Mouse (Mus musculus) heart, adult 11 months (tissue): ENCODE results near the gene Tmem98.

Source experiments
- DNase-seq: peaks from one replicate; pipeline ENCODE4 v3.0.0; 2022

The Tmem98 gene

GRCm38 (mm10) chr11:80856827-80857226 is 46.9 kb downstream of the Tmem98 start:
- DNase-seq: no peak

DNA sequence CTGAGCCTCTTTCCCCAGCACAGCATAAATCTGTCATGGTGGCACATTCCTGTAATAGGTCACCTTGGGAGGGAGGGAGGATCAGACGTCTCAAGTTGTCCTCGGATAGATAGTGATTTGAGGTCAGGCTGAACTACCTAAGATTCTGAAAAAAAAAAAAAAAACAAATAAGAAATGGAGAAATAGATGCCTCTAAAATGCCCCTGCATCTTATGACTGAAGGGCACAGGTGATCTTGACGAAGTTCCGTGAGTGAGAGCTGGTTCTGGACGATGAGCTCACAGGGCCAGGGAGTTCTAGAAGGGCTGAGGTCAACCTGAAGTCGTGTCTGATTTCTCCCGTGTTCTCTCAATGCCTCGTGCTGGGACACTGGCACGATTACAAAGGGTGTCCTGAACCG is 48.1 kb downstream of the Tmem98 start, which contains the start of gene Spaca3:
Gene Spaca3, plus strand, starts transcription at position 301 of the 400 bp plus-strand sequence.
- DNase-seq: no peak

DNA sequence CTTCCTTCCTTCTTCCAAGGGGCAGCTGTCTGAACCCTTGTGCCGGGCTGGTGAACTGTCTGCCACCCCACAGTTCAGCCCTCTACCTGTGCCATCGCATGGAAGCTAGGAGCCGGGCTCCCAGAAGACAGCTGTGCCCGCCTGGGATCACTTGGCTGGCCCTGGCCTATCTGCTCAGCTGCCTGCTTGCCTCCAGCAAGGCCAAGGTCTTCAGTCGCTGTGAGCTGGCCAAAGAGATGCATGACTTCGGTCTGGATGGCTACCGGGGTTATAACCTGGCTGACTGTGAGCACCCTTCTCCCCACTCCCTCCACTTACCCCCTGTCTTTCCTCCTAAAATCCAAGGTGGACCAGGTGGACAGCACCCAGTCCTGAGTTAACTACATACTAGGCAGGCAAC is 53.0 kb downstream of the Tmem98 start:
- no peak for DNase-seq

DNA sequence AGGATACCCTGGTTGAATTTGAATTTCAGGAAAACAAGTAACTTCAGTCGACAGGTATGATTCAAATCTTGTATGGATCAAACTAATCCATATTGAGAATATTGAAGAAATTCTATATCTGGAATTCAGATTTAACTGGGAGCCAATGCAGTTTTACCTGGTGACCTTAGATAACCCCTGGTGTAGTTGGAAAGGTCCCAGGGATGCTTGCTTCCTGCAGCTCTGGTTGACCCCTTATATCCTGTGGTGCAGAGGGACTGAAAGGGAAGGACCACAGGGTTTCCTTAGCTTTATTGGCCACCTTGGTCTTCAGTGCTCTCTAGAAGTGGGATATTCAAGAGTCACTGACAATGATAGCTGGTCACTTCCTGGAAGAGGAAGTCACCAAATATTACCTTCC is 58.1 kb downstream of the Tmem98 start:
- no peak for DNase-seq
